Mouse (Mus musculus) urinary bladder, postnatal 36 days (tissue): ENCODE data around the gene Cldn10.
A peak's percentile ranks its signal among the peaks of the same experiment; 100 is the strongest.
"Not testable (repeated sequence)": the region's sequence is repeated elsewhere in the genome, so short reads cannot be mapped to it uniquely, and the experiment has no call there.

Experiments
- DNase-seq, 2 experiments: peaks; one replicate each; pipeline ENCODE4 v3.0.0; 2022; ENCODE audit warnings: low spot score in 2 of 2, mixed read lengths in 1 of 2

Gene Cldn10

DNA sequence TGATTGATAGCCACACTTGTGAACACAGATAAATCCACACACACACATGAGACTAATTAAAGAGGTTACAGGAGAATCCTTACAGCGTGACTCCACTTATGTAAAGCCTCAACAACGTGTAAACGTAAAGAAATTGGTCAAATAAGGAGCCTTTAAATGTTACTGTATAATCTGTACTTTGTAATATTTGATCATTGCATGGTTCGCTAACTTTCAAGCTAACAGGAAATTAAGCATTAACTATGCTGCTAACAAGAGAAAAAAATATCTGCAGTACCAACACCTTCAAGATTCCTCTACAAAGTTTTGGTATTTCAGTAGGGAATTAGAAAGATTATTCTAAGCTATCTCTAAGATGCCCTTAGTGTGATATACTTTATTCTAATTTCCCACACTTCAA, at the start of gene Cldn10:
Gene Cldn10 (plus strand): TSS at position 288 of the 400 bp plus-strand sequence.
- no peak for DNase-seq

DNA sequence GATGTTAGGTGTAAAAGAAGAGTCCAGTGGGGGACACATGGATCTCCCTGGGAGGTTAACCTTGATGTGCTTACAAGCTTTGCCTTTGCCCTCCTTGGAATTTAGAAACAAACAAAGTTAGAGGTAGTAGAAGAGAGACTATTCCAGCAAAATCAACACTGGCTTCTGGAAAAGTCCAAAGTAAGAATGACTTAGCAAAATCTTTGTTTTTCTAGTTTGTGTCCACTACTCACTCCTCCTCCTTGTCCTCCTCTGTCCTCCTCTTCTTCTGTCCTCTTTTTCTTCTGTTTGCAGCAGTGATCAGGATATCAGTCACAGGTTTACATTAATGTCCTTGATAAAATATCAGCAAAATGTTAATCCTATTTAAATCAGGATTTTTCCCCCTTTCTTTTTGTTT, 45.9 kb upstream of the Cldn10 start:
- DNase-seq: no peak

DNA sequence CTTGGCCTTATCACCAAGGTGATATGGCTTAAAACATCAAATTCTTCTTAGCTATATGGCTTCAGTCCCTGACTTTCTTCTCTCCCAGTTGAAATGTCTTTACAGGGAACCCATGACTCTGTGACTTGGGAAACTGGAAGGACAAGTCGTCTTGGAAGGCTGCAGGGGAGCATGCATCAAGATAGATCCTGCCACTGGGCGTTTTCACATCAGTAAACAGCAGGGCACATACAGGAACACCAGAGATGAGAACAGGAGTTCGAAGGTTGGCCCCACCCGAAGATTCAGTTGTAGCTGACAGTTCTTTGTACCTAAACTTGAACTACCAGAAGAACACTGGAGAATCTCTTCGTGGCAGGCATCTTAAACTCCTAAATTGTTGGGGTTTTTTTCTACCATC, 44.8 kb upstream of the Cldn10 start:
- no peak for DNase-seq

DNA sequence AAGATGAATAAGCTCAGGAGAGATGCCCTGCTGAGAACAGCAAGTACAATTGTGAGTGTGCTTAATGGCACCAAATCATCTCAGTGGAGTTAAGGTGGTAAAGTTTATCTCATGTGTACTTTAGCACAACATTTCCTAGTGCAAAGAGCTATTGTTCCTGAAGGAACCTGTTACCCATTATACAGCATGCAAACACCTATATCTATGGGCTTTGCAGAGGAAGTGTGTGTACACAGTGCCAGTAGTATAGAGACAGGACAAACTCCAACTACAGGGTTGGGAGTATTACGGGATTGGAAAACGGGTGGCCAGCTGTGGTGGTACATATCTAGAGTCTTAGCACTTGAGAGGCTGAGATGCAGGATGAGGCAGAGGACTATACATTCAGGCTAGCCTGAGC, 38.6 kb upstream of the Cldn10 start:
- DNase-seq: no peak

DNA sequence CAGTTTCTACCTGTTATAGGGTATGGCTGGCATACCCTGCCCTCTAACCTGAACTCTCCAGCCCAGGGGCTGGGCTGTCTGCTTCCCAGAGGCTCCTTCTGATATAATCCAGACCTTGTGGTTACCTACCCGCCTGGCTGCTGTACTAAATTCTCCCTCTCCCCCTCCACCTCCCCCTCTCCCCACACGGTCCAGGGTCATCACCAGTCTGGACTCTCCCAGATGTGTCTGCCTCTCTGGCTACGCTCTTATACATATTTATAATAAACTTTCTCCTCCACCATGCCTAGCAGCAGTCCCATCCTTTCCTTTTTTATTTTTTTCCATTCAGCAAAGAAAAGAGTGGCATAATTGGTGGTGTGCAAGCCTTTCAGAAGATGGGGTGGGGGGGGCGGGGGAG, 38.0 kb upstream of the Cldn10 start:
- no peak for DNase-seq

DNA sequence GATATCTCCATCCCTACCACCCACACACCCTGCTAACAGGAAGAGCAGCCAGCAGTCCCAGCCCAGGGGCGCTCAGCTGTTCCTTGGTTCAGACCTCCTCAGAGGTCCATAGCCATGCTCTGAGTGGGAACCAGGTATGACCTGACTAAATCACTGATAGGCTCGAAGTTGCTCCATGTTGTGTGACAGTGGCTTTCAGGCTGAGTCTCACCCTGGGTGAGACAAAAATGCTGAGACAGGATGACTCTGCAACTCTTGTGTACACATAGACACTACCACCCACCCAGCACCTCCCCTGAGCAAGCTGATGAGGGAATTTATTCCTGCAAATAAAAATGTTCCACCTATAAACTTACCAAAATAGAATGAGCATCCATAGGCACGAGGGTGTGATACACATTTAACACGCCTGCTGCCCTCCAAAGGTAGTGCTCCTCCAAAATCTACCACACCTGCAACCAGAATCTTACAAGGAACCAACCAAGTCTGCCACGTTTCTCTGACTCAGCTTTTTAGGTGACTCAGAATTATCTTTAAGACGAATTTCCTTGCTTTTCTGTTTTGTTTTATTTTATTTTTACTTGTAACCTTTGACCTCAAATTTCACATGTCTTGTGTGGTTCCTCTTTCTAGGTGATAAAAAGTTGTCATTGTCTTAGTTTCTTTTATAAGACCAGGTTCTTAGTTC, 37.1 kb upstream of the Cldn10 start:
- DNase-seq: no peak

DNA sequence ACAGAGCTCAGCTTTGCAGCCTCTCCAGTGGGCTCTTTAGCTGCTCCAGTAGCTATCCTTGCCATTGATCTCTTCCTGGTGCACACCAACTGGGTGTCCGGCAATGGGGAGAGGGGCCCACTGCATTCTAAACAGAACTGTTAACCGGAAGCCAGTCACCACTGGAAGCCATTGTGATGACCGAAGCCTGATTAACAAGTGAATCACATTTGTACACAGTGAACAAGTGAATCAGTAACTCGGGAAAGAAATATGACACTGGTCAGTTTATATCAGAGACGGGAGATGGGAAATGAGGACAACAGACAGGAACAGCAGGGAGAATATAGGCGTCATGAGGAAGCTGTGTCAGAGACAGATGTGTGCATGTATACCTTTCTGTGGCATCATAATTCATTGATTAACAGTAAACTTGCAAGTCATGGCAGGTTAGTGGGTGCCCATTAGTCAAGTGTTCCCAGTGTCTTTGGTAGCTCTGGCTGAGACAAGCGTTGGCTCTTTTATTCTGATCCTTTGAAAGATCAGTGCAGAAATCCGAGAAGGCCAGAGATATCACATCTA, 36.4 kb upstream of the Cldn10 start:
- no peak for DNase-seq

DNA sequence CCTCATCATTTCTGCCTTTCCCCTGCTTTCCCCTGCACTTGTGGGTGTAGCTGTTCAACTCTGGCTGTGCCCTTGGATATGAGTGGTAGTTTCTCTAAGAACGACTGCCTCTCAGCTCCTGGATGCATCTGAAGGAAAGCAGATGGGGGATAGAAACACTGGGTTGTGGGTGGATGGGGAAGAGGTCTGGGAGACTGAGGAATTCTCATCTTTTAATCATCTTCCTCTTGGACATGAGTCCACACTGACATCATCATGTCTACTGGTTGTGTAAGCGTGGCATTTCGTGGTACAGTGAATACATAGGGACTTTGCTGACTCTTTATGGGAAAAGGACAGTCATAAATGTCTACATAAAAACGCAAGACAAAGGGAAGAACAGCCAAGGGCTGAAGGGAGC, 31.7 kb upstream of the Cldn10 start:
- no peak for DNase-seq

DNA sequence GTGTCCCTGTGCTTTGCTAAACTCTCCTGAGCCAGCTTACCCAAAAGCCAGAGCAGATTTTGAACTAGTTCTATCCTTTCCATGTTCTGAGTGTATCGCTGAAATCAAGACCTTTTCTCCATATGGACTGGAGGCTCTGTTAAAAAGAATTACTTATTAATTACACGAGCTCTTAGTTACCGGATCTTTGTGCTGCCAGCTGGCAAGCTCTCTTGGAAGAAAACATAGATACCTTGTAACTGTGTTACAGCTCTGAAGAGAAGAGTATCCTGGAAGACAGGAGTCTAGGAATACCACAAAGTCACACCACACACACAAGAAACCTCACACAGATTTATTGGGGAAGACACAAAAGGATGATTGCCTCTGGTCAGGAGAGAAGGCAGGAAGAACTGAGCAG, 31.1 kb upstream of the Cldn10 start:
- no peak for DNase-seq

DNA sequence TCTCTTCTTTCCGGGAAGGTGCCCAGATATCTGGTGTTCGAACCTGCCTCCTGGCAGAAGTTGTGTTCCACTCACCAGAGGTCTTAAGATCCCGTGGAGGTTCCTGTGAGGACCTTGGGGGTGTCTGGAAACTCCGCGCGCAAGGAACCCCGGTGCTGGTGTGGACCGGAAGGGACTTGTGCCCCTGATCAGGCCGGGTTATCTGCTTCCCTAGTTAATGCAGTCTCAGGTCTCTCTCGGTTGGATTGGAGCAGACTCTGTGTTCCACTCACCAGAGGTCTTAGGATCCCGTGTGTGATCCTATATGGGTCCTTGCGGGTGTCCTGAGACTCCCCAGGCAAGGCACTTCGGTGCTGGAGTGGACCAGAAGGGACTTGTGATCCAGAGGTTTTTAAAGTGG, 24.3 kb upstream of the Cldn10 start:
- DNase-seq: not testable (repeated sequence)

DNA sequence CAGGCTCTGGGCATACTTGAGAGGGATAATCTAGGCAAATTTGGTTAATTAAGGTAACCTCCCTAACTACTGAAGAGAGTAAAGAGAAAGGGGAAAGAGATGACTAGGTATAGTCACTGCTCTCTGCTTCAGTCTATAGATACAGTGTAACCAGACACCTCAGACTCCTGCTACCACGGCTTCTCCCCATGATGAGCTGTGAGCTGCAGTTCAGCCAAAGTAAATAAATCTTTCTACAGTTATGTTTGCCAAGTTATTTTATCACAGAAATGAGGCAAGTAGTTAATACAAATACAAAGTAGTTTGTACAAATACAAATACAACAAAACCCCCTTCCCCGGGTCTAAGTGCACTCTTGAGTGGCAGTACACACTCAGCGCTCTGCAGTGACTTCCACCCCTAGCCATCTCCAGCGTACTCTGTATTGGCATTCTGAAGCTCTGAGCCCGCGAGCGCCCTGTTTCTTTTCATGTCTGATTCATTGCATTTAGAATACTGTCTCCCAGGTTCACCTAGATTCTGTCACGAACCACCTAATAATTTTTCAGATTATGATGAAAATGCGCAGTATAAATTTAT, 23.7 kb upstream of the Cldn10 start:
- DNase-seq: no peak

DNA sequence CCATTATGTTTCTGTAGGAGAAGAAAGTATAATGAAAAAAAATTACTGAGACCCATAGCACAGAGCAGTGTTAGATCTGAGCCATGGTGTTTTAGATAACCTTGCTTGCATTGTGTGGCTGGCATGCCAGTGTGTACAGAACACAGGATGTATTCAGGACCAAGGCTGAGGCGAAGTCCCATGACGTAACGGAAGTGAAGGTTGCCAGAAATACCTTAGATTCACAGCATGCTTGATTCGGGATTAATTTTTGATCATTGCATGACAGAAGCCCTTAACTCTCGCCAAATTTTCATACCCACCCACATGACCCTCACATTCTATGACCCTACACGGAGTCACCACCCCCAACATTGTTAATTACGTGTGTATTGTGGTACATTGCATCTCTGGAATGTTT, 22.4 kb upstream of the Cldn10 start:
- DNase-seq: no peak

DNA sequence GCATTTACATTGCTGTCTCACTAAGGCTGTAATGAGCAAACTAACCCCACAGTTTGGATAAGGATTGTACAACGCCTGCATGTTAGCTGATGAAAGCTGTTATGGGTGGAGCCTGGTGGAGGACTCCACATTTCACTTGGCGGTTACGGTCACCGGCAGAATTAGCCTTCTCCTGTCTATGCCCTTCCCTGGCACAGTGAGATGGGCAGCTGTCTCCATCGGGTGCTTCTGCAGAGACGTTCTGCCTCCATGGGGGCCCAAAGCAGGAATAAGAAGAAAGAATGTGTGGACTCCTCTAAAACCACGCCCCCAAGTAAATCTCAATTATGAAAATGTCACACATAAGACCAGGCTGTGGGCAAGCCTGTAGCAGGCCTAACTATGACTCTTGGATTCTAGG, 21.8 kb upstream of the Cldn10 start:
- DNase-seq: no peak

DNA sequence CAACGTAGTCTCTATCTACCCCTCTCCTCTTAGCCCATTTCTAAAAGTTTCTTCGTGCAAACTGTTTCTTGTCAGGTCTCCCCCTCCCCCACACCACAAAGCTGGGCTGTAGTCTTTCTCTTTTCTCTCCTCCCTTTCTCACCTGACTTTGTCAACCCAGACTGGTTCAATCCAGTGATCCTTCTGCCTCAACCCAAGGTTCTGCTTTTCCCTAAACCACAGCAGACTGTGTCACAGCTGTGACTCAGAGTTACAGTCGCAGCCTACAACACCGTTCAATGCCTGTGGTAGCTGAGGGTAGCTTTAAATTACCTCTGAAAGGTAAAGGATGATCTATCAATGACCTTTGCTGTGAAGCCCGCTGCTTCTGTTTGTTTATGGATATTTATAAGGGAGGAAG, 21.3 kb upstream of the Cldn10 start:
- DNase-seq: no peak

DNA sequence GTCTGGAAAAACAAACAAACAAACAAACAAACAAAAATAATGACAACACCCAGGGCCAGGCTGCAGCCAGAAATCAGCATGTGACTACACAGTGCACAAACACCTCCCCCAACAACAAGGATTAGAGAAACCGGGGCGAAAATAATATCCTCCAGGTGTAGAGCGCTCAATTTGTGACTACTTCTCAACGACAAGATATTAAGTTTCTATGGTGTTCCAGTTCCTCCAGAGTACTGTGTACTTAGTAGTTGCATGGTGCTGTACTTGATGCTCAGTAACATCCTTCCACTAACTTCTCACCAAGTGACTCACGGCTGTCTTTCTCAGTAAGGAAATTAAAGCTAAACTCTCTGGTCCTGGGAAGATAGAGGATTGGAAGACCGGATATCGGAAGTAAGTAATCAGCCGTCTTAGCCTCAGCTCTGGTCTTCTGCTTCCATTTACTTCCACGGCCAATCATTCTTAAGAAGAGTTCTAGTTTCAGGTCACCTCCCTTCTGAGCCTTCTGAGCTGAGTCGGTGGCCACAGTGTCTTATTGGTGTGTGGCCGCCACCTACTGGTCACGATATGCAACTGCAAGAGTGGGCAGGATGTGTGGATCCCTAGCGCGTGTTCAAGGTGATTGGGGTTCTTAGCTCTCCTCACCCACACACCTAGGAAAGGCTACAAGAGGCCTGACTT, 19.9 kb upstream of the Cldn10 start:
- DNase-seq: peak; percentile 74 to 79

DNA sequence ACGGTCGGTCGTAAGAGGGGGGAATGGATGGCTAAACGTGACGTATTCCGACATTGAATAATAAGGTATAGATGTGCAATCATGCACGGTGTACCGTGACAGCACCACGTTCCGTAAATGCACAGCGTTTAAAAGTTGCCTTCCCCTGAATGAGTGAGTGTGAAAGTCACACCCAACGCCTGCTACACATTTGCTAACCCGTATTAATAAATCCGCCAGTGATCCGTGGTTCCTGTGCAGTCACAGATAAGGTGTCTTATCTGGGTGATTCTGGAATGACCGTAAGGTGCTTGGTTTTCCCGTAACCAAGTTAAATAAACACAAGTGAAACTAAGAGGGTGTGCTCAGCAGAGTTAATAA, 19.4 kb upstream of the Cldn10 start:
- DNase-seq: no peak

DNA sequence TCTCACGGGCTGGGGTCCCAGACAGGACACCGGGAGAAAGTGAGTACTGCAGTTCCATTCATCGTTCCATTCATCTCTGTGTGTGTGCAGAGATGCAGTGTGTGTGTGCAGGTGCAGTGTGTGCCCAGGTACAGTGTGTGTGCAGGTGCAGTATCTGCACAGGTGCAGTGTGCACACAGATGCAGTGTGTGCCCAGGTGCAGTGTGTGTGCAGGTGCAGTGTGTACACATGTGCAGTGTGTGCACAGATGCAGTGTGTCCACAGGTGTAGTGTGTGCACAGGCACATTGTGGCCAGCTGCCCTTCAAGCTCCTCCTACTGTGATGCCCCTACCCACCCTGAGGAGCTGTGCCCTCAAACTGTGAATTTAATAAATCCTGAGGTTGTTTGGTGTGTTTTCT, 14.0 kb upstream of the Cldn10 start:
- DNase-seq: no peak

DNA sequence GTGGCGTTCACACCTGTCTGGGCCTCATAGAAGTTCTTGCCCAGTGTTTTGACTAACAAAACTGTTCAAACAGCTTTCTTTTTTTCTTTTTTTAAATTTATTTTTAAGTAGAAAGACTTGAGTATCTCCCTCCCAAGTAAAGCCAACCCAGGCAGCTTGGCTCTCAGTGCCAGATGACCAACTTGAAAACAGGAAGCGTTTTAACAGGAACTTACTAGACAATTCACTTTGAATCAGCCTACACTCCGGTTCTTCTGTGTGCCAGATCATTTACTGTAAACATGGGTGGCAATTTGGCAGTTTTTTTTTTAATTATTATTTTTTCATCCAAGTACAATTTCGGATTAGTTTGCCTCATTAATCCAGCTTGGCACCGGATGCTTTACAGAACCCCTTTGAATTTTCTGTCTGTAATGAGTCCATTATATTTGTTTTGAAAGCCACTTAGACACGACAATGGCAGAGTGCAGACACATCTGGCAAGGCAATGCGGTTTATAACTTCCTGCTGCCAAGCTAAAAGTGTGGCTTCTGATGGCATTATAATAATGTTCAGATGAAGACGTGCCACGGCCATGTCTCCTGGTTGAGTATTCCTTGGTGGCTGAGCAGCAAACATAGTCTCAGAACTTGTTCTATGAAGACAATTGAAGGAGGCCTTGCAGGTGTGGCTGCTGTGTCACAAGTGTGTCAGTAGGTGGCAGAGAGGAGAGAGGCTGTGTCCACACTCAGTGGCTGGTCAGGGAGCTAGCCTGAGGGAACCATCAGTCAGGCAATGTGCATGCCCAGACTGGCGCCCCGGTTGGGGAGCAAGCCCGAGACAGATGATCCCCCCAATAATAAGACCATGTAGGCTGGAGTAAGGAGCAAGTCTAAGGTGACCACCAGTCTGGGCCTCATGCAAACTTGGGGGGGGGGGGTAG, 12.9 kb upstream of the Cldn10 start:
- no peak for DNase-seq

DNA sequence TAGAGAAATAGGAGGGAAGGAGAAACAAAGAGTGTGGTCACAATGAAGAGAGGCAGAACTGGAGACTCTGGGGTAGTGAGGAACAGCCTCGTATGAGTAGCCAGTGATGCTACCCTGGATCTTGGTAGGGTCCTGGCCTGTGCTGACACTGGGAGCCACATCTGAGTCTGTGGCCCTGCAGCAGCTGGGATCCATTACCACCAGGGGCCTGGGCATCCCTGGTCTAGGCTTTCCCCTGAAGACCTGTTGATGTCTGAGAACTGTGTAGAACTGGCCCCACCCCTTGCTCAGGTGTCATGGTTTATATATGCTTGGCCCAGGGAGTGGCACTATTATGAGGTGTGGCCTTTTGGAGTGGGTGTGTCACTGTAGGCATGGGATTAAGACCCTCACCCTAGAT, 12.2 kb upstream of the Cldn10 start:
- DNase-seq: no peak

DNA sequence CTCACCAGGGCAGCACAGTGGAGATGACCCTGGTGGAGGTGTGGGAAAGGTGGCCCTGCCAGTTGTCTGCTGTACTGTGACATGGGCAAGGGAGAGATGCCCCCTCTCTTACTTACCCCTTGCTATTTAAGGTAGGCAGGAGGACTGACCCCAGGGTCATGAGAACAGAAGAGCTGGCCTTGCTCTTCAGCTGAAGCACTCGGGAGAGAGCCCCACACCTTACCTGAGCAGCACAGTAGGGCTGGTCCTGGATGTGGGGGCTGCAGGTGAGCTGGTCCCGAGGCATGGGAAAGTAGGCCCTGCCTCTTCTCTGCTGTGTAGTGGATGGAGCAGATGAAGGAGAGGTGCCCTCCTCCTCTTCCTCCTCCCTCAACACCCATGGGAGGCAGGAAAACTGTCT, 11.3 kb upstream of the Cldn10 start:
- DNase-seq: no peak

DNA sequence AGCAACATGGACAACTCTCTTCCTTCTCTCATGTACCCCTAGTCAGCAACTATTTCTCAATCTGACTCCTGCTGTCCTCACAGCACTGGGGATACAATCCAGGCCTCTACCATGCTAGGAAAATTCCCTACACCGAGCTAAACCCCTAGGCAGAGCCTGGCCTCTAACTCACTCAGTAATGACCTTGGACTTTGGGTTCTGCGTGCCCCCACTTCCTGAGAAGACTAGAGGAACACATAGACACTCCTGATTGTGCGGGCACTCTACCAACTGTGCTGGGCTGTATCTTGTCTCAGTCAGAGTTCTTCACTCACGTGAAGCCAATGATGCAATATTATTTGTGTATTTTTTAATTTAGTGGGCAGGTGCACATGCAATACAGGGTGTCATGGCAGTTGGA, 10.2 kb upstream of the Cldn10 start:
- no peak for DNase-seq

DNA sequence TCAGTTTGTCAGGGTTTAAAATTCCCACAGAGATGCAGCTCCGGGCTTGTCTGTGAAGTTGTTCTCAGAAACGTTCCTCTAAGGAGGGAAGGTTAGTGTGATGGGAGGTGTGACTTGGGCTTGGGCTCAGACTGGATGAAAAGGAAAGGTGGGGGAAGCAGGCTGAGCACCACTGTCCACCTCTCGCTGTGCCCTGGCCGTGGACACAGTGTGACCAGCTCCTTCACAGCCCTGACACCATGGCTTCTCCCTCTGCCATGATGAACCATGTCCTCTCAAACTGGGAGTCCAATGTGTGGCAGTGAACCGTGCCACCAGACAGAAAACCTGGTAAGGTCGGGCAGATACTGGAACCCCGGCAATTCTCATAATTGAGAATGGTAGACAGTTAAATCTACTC, 6.1 kb upstream of the Cldn10 start:
- no peak for DNase-seq
